Mouse (Mus musculus) liver, postnatal 0 days (tissue): ENCODE results near the gene Fgf11. TPM values are rescaled to one million over a fixed set of nuclear protein-coding genes. Genes with fewer than 3 reads are reported as not detected.

Source experiments
- ATAC-seq: fragments of 200-750 bp; cut with Nextera tagmentation; 2 replicates; pipeline ENCODE4 v1.8.0; 2017; ENCODE audit warnings: mild to moderate bottlenecking, moderate library complexity
- DNase-seq: peaks from one replicate; pipeline ENCODE4 v3.0.0-alpha.2; 2016
- H3K27ac ChIP-seq: fragments of 300-500 bp; sonication (generic); 2 replicates; pipeline ENCODE4 v1.5.1; 2014; ENCODE audit warnings: antibody characterized with exemption, moderate library complexity, mild to moderate bottlenecking, low read depth
- H3K27me3 ChIP-seq: fragments of 300-500 bp; sonication (generic); 2 replicates; pipeline ENCODE4 v1.6.1; 2014; ENCODE audit warnings: low read length, control low read depth, mixed read lengths; ENCODE audit not compliant: insufficient read depth
- H3K36me3 ChIP-seq: fragments of 300-500 bp; sonication (generic); replicated peaks from 2 replicates; pipeline ENCODE4 v1.6.1; 2014; ENCODE audit warnings: mild to moderate bottlenecking, control low read depth, low read length, moderate library complexity, mixed read lengths; ENCODE audit not compliant: insufficient read depth
- H3K4me1 ChIP-seq: fragments of 300-500 bp; sonication (generic); 2 replicates; pipeline ENCODE4 v1.6.1; 2014; ENCODE audit warnings: antibody characterized with exemption, mild to moderate bottlenecking, control low read depth; ENCODE audit not compliant: insufficient read depth
- H3K4me2 ChIP-seq: fragments of 300-500 bp; sonication (generic); 2 replicates; pipeline ENCODE4 v1.6.1; 2014; ENCODE audit warnings: low read depth, mild to moderate bottlenecking, low read length, moderate library complexity, mixed read lengths
- H3K4me3 ChIP-seq: fragments of 300-500 bp; sonication (generic); 2 replicates; pipeline ENCODE4 v1.5.1; 2014; ENCODE audit warnings: low read depth, low read length
- H3K9ac ChIP-seq: fragments of 300-500 bp; sonication (generic); replicated peaks from 2 replicates; pipeline ENCODE4 v1.6.1; 2014; ENCODE audit warnings: mild to moderate bottlenecking, moderate library complexity
- H3K9me3 ChIP-seq: fragments of 300-500 bp; sonication (generic); 2 replicates; pipeline ENCODE4 v1.6.1; 2016; ENCODE audit warnings: mild to moderate bottlenecking, control low read depth, low read length, mixed read lengths
- CTCF ChIP-seq: sonication (generic); IDR thresholded peaks from 2 replicates; pipeline ENCODE4 v1.5.1; 2016; ENCODE audit warnings: antibody characterized with exemption, low read depth
- EP300 ChIP-seq: IDR thresholded peaks from 2 replicates; pipeline ENCODE4 v1.6.1; 2016; ENCODE audit warnings: antibody characterized with exemption, low read depth, mild to moderate bottlenecking
- WGBS: fragments of 180-500 bp; shearing (Covaris S2); extraction: QIAGEN DNeasy Blood & Tissue Kit; methylation state at CpG from one replicate; pipeline ENCODE4 v1.1.7; 2014; ENCODE audit not compliant: insufficient replicate concordance; 5-methylcytosine and 5-hydroxymethylcytosine counted together
- polyA plus RNA-seq: library from polyadenylated mRNA; unstranded; fragments of >200 nt; fragmentation: Nextera tagmentation; extraction: Ambion mirVana; gene quantifications from 2 replicates; pipeline ENCODE4 v1.2.1, GENCODE M21; 2015

Fgf11 gene
- polyA plus RNA-seq, 1 experiment from 2014 or later = 0.04 TPM

GRCm38 (mm10) chr11:69757303-69758089 is 44.2 kb downstream of the Fgf11 start:
- 45% methylated on average over 9 of the region's 9 CpGs for WGBS

GRCm38 (mm10) chr11:69754701-69755100 is 47.0 kb downstream of the Fgf11 start:
- no peak overlapping the region for H3K27ac ChIP-seq
- H3K9me3 ChIP-seq = no peaks in the 10 kb centered on the region
- H3K27me3 ChIP-seq = no peaks in the 10 kb centered on the region
- TF ChIP-seq CTCF = peak; percentile 84
- no peak for TF ChIP-seq EP300
- ATAC-seq = no peak
- peak overlapping the region; percentile 96; the same call in 1 of the 2 replicates for H3K4me2 ChIP-seq
- no peak overlapping the region for H3K9ac ChIP-seq
- DNase-seq = no peak
- peaks cover 39% of the 10 kb centered on the region for H3K4me1 ChIP-seq
- WGBS = 45% methylated on average over 3 of the region's 3 CpGs
- 0 out of 2 replicates have a peak, but pooled peaks cover 5% of the 10 kb centered on the region for H3K36me3 ChIP-seq
- H3K4me3 ChIP-seq = no peak overlapping the region

More at GRCm38 (mm10) chr11:69757303-69758089, 44.2 kb downstream of the Fgf11 start:
- H3K27ac ChIP-seq = peak overlapping the region; percentile 95
- H3K4me1 ChIP-seq = peaks cover 38% of the 10 kb centered on the region
- no peaks in the 10 kb centered on the region for H3K9me3 ChIP-seq
- no peaks in the 10 kb centered on the region for H3K27me3 ChIP-seq
- peak overlapping the region; percentile 88 for H3K9ac ChIP-seq
- peak overlapping the region; percentile 71 for H3K4me3 ChIP-seq
- ATAC-seq = no peak
- H3K4me2 ChIP-seq = peak overlapping the region; percentile 96
- DNase-seq = no peak
- TF ChIP-seq CTCF (no peak), EP300 (no peak)
- H3K36me3 ChIP-seq = 0 out of 2 replicates have a peak, but pooled peaks cover 5% of the 10 kb centered on the region

- no peak overlapping the region for H3K27ac ChIP-seq
- no peak overlapping the region for H3K4me2 ChIP-seq
- TF ChIP-seq EP300 = no peak
- no peak for TF ChIP-seq CTCF
- H3K27me3 ChIP-seq = no peaks in the 10 kb centered on the region
- ATAC-seq = no peak
- H3K36me3 ChIP-seq = 0 out of 2 replicates have a peak, but pooled peaks cover 5% of the 10 kb centered on the region
- no peak overlapping the region for H3K4me3 ChIP-seq
- no peaks in the 10 kb centered on the region for H3K9me3 ChIP-seq
- no peak for DNase-seq
- peaks cover 36% of the 10 kb centered on the region for H3K4me1 ChIP-seq
- 72% methylated on average over 5 of the region's 5 CpGs for WGBS
- no peak overlapping the region for H3K9ac ChIP-seq
Observed at GRCm38 (mm10) chr11:69754233-69754632, 47.4 kb downstream of the Fgf11 start.

- DNase-seq = no peak
Observed at GRCm38 (mm10) chr11:69752686-69753085, 49.0 kb downstream of the Fgf11 start.

GRCm38 (mm10) chr11:69751635-69752034 is 50.0 kb downstream of the Fgf11 start:
- WGBS = 38% methylated on average over 3 of the region's 3 CpGs
- peaks cover 29% of the 10 kb centered on the region for H3K4me1 ChIP-seq

More at GRCm38 (mm10) chr11:69752686-69753085, 49.0 kb downstream of the Fgf11 start:
- ATAC-seq = no peak
- Histone ChIP-seq H3K27me3 (no peaks in the 10 kb centered on the region), H3K9me3 (no peaks in the 10 kb centered on the region), H3K4me2 (no peak overlapping the region), H3K4me1 (peaks cover 36% of the 10 kb centered on the region), H3K4me3 (no peak overlapping the region), H3K9ac (0 out of 2 replicates have a peak overlapping the region, but pooled peaks have one; percentile 12), H3K36me3 (peaks cover 9% of the 10 kb centered on the region), H3K27ac (no peak overlapping the region)
- TF ChIP-seq CTCF (no peak), EP300 (no peak)

More at GRCm38 (mm10) chr11:69751635-69752034, 50.0 kb downstream of the Fgf11 start:
- Histone ChIP-seq H3K36me3 (peaks cover 18% of the 10 kb centered on the region), H3K4me2 (0 out of 2 replicates have a peak overlapping the region, but pooled peaks have one; percentile 3), H3K9me3 (no peaks in the 10 kb centered on the region), H3K27me3 (no peaks in the 10 kb centered on the region), H3K9ac (no peak overlapping the region), H3K4me3 (no peak overlapping the region), H3K27ac (no peak overlapping the region)
- ATAC-seq = no peak
- DNase-seq = no peak
- TF ChIP-seq EP300 = no peak
- no peak for TF ChIP-seq CTCF

Other genes with a start within 250 kb of the Fgf11 start
- gene Efnb3, start 241.7 kb downstream of the Fgf11 start, polyA plus RNA-seq = 0.19 and 0.20 TPM in 2 replicates
- gene Wrap53, start 221.6 kb downstream of the Fgf11 start, polyA plus RNA-seq = 8.1 and 10.0 TPM in 2 replicates
- 32.6 and 33.5 TPM in 2 replicates for gene Trp53, start 221.5 kb downstream of the Fgf11 start, polyA plus RNA-seq
- 4.0 and 5.3 TPM in 2 replicates for gene Atp1b2, start 195.9 kb downstream of the Fgf11 start, polyA plus RNA-seq
- gene Shbg, start 184.0 kb downstream of the Fgf11 start, polyA plus RNA-seq = 4.3 and 4.7 TPM in 2 replicates
- 15.2 and 18.7 TPM in 2 replicates for gene Sat2, start 179.8 kb downstream of the Fgf11 start, polyA plus RNA-seq
- 6.8 TPM in 2 replicates for gene Fxr2, start 168.9 kb downstream of the Fgf11 start, polyA plus RNA-seq
- gene Sox15, start 146.5 kb downstream of the Fgf11 start, polyA plus RNA-seq = 0.13 TPM in 1 of 2 replicates, not detected in the other
- 36.9 and 41.0 TPM in 2 replicates for gene Mpdu1, start 139.2 kb downstream of the Fgf11 start, polyA plus RNA-seq
- 30.1 and 32.5 TPM in 2 replicates for gene Cd68, start 135.7 kb downstream of the Fgf11 start, polyA plus RNA-seq
- gene Eif4a1, start 129.4 kb downstream of the Fgf11 start, polyA plus RNA-seq = 199 and 203 TPM in 2 replicates
- gene Senp3, start 119.8 kb downstream of the Fgf11 start, polyA plus RNA-seq = 14.5 and 15.2 TPM in 2 replicates
- gene Tnfsf13, start 116.1 kb downstream of the Fgf11 start, polyA plus RNA-seq = 0.46 and 0.83 TPM in 2 replicates
- gene Tnfsf12, start 106.0 kb downstream of the Fgf11 start, polyA plus RNA-seq = 2.8 and 3.6 TPM in 2 replicates
- gene Tnfsfm13, start 105.8 kb downstream of the Fgf11 start, polyA plus RNA-seq = 1.1 and 1.4 TPM in 2 replicates
- 6.6 and 6.8 TPM in 2 replicates for gene Polr2a, start 43.2 kb downstream of the Fgf11 start, polyA plus RNA-seq
- gene Slc35g3, start 39.9 kb downstream of the Fgf11 start, polyA plus RNA-seq = not detected in 2 replicates
- 0.67 and 0.75 TPM in 2 replicates for gene Zbtb4, start 35.9 kb downstream of the Fgf11 start, polyA plus RNA-seq
- 0.73 and 0.76 TPM in 2 replicates for gene Chrnb1, start 5.9 kb downstream of the Fgf11 start, polyA plus RNA-seq
- 4.4 and 4.8 TPM in 2 replicates for gene Tmem102, start 3.8 kb upstream of the Fgf11 start, polyA plus RNA-seq
- gene Gm39566, start 13.4 kb upstream of the Fgf11 start, polyA plus RNA-seq = not detected in 2 replicates
- gene Spem2, start 16.6 kb upstream of the Fgf11 start, polyA plus RNA-seq = not detected in 2 replicates
- not detected in 2 replicates for gene Spem1, start 20.3 kb upstream of the Fgf11 start, polyA plus RNA-seq
- gene Nlgn2, start 35.9 kb upstream of the Fgf11 start, polyA plus RNA-seq = 0.60 and 0.75 TPM in 2 replicates
- gene Tmem256, start 36.7 kb upstream of the Fgf11 start, polyA plus RNA-seq = 412 and 418 TPM in 2 replicates
- 20.8 and 23.1 TPM in 2 replicates for gene Plscr3, start 44.5 kb upstream of the Fgf11 start, polyA plus RNA-seq
- 0.28 and 0.69 TPM in 2 replicates for gene Tnk1, start 56.9 kb upstream of the Fgf11 start, polyA plus RNA-seq
- gene Tmem95, start 76.2 kb upstream of the Fgf11 start, polyA plus RNA-seq = not detected in 2 replicates
- 0.92 and 0.95 TPM in 2 replicates for gene Kctd11, start 79.5 kb upstream of the Fgf11 start, polyA plus RNA-seq
- 6.5 and 7.1 TPM in 2 replicates for gene Acap1, start 93.7 kb upstream of the Fgf11 start, polyA plus RNA-seq
- 0.90 and 1.2 TPM in 2 replicates for gene 2810408A11Rik, start 99.1 kb upstream of the Fgf11 start, polyA plus RNA-seq
- gene Neurl4, start 99.2 kb upstream of the Fgf11 start, polyA plus RNA-seq = 1.0 and 1.4 TPM in 2 replicates
- 46.1 and 48.9 TPM in 2 replicates for gene Gps2, start 112.0 kb upstream of the Fgf11 start, polyA plus RNA-seq
- gene Eif5a, start 120.1 kb upstream of the Fgf11 start, polyA plus RNA-seq = 872 and 914 TPM in 2 replicates
- gene Ybx2, start 133.9 kb upstream of the Fgf11 start, polyA plus RNA-seq = not detected in 2 replicates
- gene Slc2a4, start 146.3 kb upstream of the Fgf11 start, polyA plus RNA-seq = 7.7 and 10.4 TPM in 2 replicates
- gene Cldn7, start 162.9 kb upstream of the Fgf11 start, polyA plus RNA-seq = 4.1 and 4.4 TPM in 2 replicates
- gene Ctdnep1, start 179.3 kb upstream of the Fgf11 start, polyA plus RNA-seq = 8.4 and 9.7 TPM in 2 replicates
- 40.6 and 42.9 TPM in 2 replicates for gene Elp5, start 180.7 kb upstream of the Fgf11 start, polyA plus RNA-seq
- 305 and 324 TPM in 2 replicates for gene Gabarap, start 189.3 kb upstream of the Fgf11 start, polyA plus RNA-seq
- 19.5 and 25.5 TPM in 2 replicates for gene Phf23, start 193.9 kb upstream of the Fgf11 start, polyA plus RNA-seq
- 2.7 and 3.4 TPM in 2 replicates for gene Dvl2, start 198.7 kb upstream of the Fgf11 start, polyA plus RNA-seq
- 345 and 367 TPM in 2 replicates for gene Acadvl, start 213.6 kb upstream of the Fgf11 start, polyA plus RNA-seq
- gene Dlg4, start 215.1 kb upstream of the Fgf11 start, polyA plus RNA-seq = 0.58 and 0.61 TPM in 2 replicates